Mouse (Mus musculus): ENCODE data around the gene Gemin2. TPM values are rescaled to one million over a fixed set of nuclear protein-coding genes. Genes with fewer than 3 reads are reported as not detected.
A peak's percentile ranks its signal among the peaks of the same experiment; 100 is the strongest.
"Not testable (repeated sequence)": the region's sequence is repeated elsewhere in the genome, so short reads cannot be mapped to it uniquely, and the experiment has no call there.

Gemin2 gene
- polyA plus RNA-seq, 1 experiment from 2014 or later = 7.7 TPM

- no peak for ATAC-seq
- Histone ChIP-seq H3K27me3 (replicated peaks; ENCODE audit: control insufficient read depth, insufficient read depth, low read length) (no peaks in the 10 kb centered on the region), H3K4me2 (replicated peaks; ENCODE audit: low read depth) (no peak overlapping the region), H3K36me3 (ENCODE audit: control insufficient read depth, insufficient read depth) (peaks cover 14% of the 10 kb centered on the region; the same call in 1 of the 2 replicates), H3K27ac (ENCODE audit: low read depth, low read length) (no peak overlapping the region), H3K4me1 (replicated peaks; ENCODE audit: control insufficient read depth, insufficient read depth, low read length) (no peaks in the 10 kb centered on the region), H3K4me3 (ENCODE audit: low read depth, low read length) (no peak overlapping the region), H3K9me3 (ENCODE audit: control insufficient read depth) (no peaks in the 10 kb centered on the region), H3K9ac (ENCODE audit: low read depth, low read length) (no peak overlapping the region)
- TF ChIP-seq CTCF (IDR thresholded peaks at IDR 0.05; ENCODE audit: low read depth) = no peak
Measured at GRCm38 (mm10) chr12:59053976-59054375, 40.8 kb downstream of the Gemin2 start.

GRCm38 (mm10) chr12:59055196-59055850 is 42.1 kb downstream of the Gemin2 start:
- no peak overlapping the region for H3K4me3 ChIP-seq (ENCODE audit: low read depth, low read length)
- TF ChIP-seq CTCF (IDR thresholded peaks at IDR 0.05; ENCODE audit: low read depth) = no peak
- 77% methylated on average over 4 of the region's 4 CpGs for WGBS
- H3K4me2 ChIP-seq (replicated peaks; ENCODE audit: low read depth) = no peak overlapping the region
- ATAC-seq = no peak
- H3K4me1 ChIP-seq (replicated peaks; ENCODE audit: control insufficient read depth, insufficient read depth, low read length) = 0 out of 2 replicates have a peak, but pooled peaks cover 4% of the 10 kb centered on the region
- peaks cover 7% of the 10 kb centered on the region; the same call in 1 of the 2 replicates for H3K36me3 ChIP-seq (ENCODE audit: control insufficient read depth, insufficient read depth)
- no peak overlapping the region for H3K27ac ChIP-seq (ENCODE audit: low read depth, low read length)
- no peaks in the 10 kb centered on the region for H3K27me3 ChIP-seq (replicated peaks; ENCODE audit: control insufficient read depth, insufficient read depth, low read length)
- no peak overlapping the region for H3K9ac ChIP-seq (ENCODE audit: low read depth, low read length)
- no peaks in the 10 kb centered on the region for H3K9me3 ChIP-seq (ENCODE audit: control insufficient read depth)

GRCm38 (mm10) chr12:59056222-59056621 is 43.0 kb downstream of the Gemin2 start:
- TF ChIP-seq CTCF (IDR thresholded peaks at IDR 0.05; ENCODE audit: low read depth) = no peak
- H3K4me1 ChIP-seq (replicated peaks; ENCODE audit: control insufficient read depth, insufficient read depth, low read length) = 0 out of 2 replicates have a peak, but pooled peaks cover 5% of the 10 kb centered on the region
- no peak for ATAC-seq
- H3K9ac ChIP-seq (ENCODE audit: low read depth, low read length) = no peak overlapping the region
- no peak overlapping the region for H3K4me2 ChIP-seq (replicated peaks; ENCODE audit: low read depth)
- peaks cover 4% of the 10 kb centered on the region; the same call in 1 of the 2 replicates for H3K36me3 ChIP-seq (ENCODE audit: control insufficient read depth, insufficient read depth)
- no peak overlapping the region for H3K4me3 ChIP-seq (ENCODE audit: low read depth, low read length)
- no peaks in the 10 kb centered on the region for H3K9me3 ChIP-seq (ENCODE audit: control insufficient read depth)
- no peaks in the 10 kb centered on the region for H3K27me3 ChIP-seq (replicated peaks; ENCODE audit: control insufficient read depth, insufficient read depth, low read length)
- H3K27ac ChIP-seq (ENCODE audit: low read depth, low read length) = no peak overlapping the region
- 97% methylated on average over 11 of the region's 11 CpGs for WGBS

- H3K4me3 ChIP-seq (ENCODE audit: low read depth, low read length); H3K27me3 ChIP-seq (replicated peaks; ENCODE audit: control insufficient read depth, insufficient read depth, low read length); H3K27ac ChIP-seq (ENCODE audit: low read depth, low read length); H3K4me2 ChIP-seq (replicated peaks; ENCODE audit: low read depth); H3K4me1 ChIP-seq (replicated peaks; ENCODE audit: control insufficient read depth, insufficient read depth, low read length); ATAC-seq; H3K9me3 ChIP-seq (ENCODE audit: control insufficient read depth); H3K36me3 ChIP-seq (ENCODE audit: control insufficient read depth, insufficient read depth); H3K9ac ChIP-seq (ENCODE audit: low read depth, low read length): not testable (repeated sequence)
- WGBS = 92% methylated on average over 5 of the region's 5 CpGs
Measured at GRCm38 (mm10) chr12:59058242-59058641, 45.0 kb downstream of the Gemin2 start.

GRCm38 (mm10) chr12:59060322-59060721 is 47.1 kb downstream of the Gemin2 start:
- Histone ChIP-seq H3K27me3 (replicated peaks; ENCODE audit: control insufficient read depth, insufficient read depth, low read length) (no peaks in the 10 kb centered on the region), H3K36me3 (ENCODE audit: control insufficient read depth, insufficient read depth) (peaks cover 4% of the 10 kb centered on the region; the same call in 1 of the 2 replicates), H3K9ac (ENCODE audit: low read depth, low read length) (peak overlapping the region; percentile 94), H3K4me2 (replicated peaks; ENCODE audit: low read depth) (peak overlapping the region; percentile 67), H3K4me3 (ENCODE audit: low read depth, low read length) (peak overlapping the region; percentile 78), H3K9me3 (ENCODE audit: control insufficient read depth) (no peaks in the 10 kb centered on the region), H3K4me1 (replicated peaks; ENCODE audit: control insufficient read depth, insufficient read depth, low read length) (0 out of 2 replicates have a peak, but pooled peaks cover 5% of the 10 kb centered on the region), H3K27ac (ENCODE audit: low read depth, low read length) (no peak overlapping the region)
- WGBS = 53% methylated on average over 4 of the region's 4 CpGs
- no peak for TF ChIP-seq CTCF (IDR thresholded peaks at IDR 0.05; ENCODE audit: low read depth)
- no peak for ATAC-seq

GRCm38 (mm10) chr12:59060993-59061595 is 47.9 kb downstream of the Gemin2 start, which contains the start of gene Trappc6b:
TSS of gene Trappc6b (minus strand) at chr12:59061472.
- under 1% methylated on average over 49 of the region's 49 CpGs for WGBS
- Histone ChIP-seq H3K4me3 (ENCODE audit: low read depth, low read length) (peak within 1 kb of the TSS; percentile 78), H3K27me3 (replicated peaks; ENCODE audit: control insufficient read depth, insufficient read depth, low read length) (no peaks in the 10 kb centered on the region), H3K27ac (ENCODE audit: low read depth, low read length) (peak within 1 kb of the TSS; percentile 95), H3K9me3 (ENCODE audit: control insufficient read depth) (no peaks in the 10 kb centered on the region), H3K36me3 (ENCODE audit: control insufficient read depth, insufficient read depth) (peaks cover 4% of the 10 kb centered on the region; the same call in 1 of the 2 replicates), H3K9ac (ENCODE audit: low read depth, low read length) (peak within 1 kb of the TSS; percentile 94), H3K4me1 (replicated peaks; ENCODE audit: control insufficient read depth, insufficient read depth, low read length) (0 out of 2 replicates have a peak, but pooled peaks cover 7% of the 10 kb centered on the region), H3K4me2 (replicated peaks; ENCODE audit: low read depth) (peak within 1 kb of the TSS; percentile 67)
- peak; percentile 48 for TF ChIP-seq CTCF (IDR thresholded peaks at IDR 0.05; ENCODE audit: low read depth)
- peak; percentile 90 for ATAC-seq
